Comparison of ENCODE assay signal across 9 mouse cellular contexts in genomic region chr9:61830236-61830635, GRCm38 (mm10).
DNase-seq lines count a peak whose midpoint lies in the region; ATAC-seq and TF ChIP-seq lines count a peak whose summit lies in the region.
"Had no signal": no experiment of that assay in that cellular context is flagged by ENCODE, and none has a peak within 500 bp of the region (broad histone marks: within the 10 kb centered on the region; RNA-seq: fewer than 3 reads in every experiment).

No protein-coding gene starts in this region.

- H3K36me3 ChIP-seq in kidney, embryonic 16.5 days (ENCODE audit: insufficient read depth, low read length): no peaks in the 10 kb centered on the region
- H3K36me3 ChIP-seq in forebrain, embryonic 13.5 days (ENCODE audit: poor library complexity, severe bottlenecking): no peaks in the 10 kb centered on the region
- H3K36me3 ChIP-seq in testis, adult 2 months (ENCODE audit: control insufficient read depth, insufficient read depth, low read length): no peaks in the 10 kb centered on the region
- H3K36me3 ChIP-seq: liver, embryonic 13.5 days had no signal

- no peak overlapping the region for H3K4me3 ChIP-seq in kidney, embryonic 16.5 days (ENCODE audit: low read length)
- H3K4me3 ChIP-seq in bone marrow, adult 2 months (replicated peaks; ENCODE audit: control insufficient read depth, low read depth, low read length): no peak overlapping the region
- H3K4me3 ChIP-seq in forebrain, embryonic 13.5 days: no peak overlapping the region
- H3K4me3 ChIP-seq in testis, adult 2 months (ENCODE audit: control insufficient read depth, low read depth, low read length): no peak overlapping the region
- H3K4me3 ChIP-seq: liver, embryonic 13.5 days had no signal

- no peak overlapping the region for H3K4me2 ChIP-seq in kidney, embryonic 16.5 days (replicated peaks; ENCODE audit: low read depth, low read length)
- no peak overlapping the region for H3K4me2 ChIP-seq in forebrain, embryonic 13.5 days
- H3K4me2 ChIP-seq: liver, embryonic 13.5 days had no signal

- TF ChIP-seq CTCF in bone marrow, adult 2 months (IDR thresholded peaks at IDR 0.05; ENCODE audit: control insufficient read depth, insufficient read depth, low read length): peak; percentile 82
- TF ChIP-seq CTCF in testis, adult 2 months (IDR thresholded peaks at IDR 0.05; ENCODE audit: control insufficient read depth, insufficient read depth, insufficient replicate concordance, low read depth, low read length): peak; percentile 59; the same call in 1 of the 2 replicates

- no peak for TF ChIP-seq POLR2A in bone marrow, adult 2 months (IDR thresholded peaks at IDR 0.05; ENCODE audit: borderline replicate concordance, control insufficient read depth, low read depth, low read length)
- no peak for TF ChIP-seq POLR2A in testis, adult 2 months (IDR thresholded peaks at IDR 0.05; ENCODE audit: control insufficient read depth, low read depth, low read length)

- peaks cover 5% of the 10 kb centered on the region; the same call in 1 of the 2 replicates for H3K27me3 ChIP-seq in kidney, embryonic 16.5 days (ENCODE audit: insufficient read depth, low read length)
- H3K27me3 ChIP-seq in forebrain, embryonic 13.5 days: peaks cover 8% of the 10 kb centered on the region
- H3K27me3 ChIP-seq in testis, adult 2 months (ENCODE audit: control insufficient read depth, insufficient read depth, low read length): no peaks in the 10 kb centered on the region

- no peak for ATAC-seq in kidney, embryonic 16.5 days (ENCODE audit: low FRiP score, low TSS enrichment)
- ATAC-seq in forebrain, embryonic 13.5 days: peak; percentile 75; the same call in 1 of the 2 replicates
- ATAC-seq in neutrophil, adult 5-6 weeks (ENCODE audit: extremely low read depth, insufficient number of reproducible peaks, low FRiP score, poor library complexity, severe bottlenecking): peak; percentile 80

- H3K4me1 ChIP-seq in kidney, embryonic 16.5 days (ENCODE audit: insufficient read depth, low read length): 0 out of 2 replicates have a peak, but pooled peaks cover 6% of the 10 kb centered on the region
- H3K4me1 ChIP-seq in bone marrow, adult 2 months (ENCODE audit: control insufficient read depth, insufficient read depth, low read length): peaks cover 1% of the 10 kb centered on the region; the same call in 1 of the 2 replicates
- peaks cover 8% of the 10 kb centered on the region; the same call in 1 of the 2 replicates for H3K4me1 ChIP-seq in forebrain, embryonic 13.5 days
- no peaks in the 10 kb centered on the region for H3K4me1 ChIP-seq in testis, adult 2 months (ENCODE audit: control insufficient read depth, insufficient read depth, low read length)

- no peak overlapping the region for H3K9ac ChIP-seq in kidney, embryonic 16.5 days (replicated peaks; ENCODE audit: low read length)
- no peak overlapping the region for H3K9ac ChIP-seq in forebrain, embryonic 13.5 days
- H3K9ac ChIP-seq: liver, embryonic 13.5 days had no signal

- no peak overlapping the region for H3K27ac ChIP-seq in kidney, embryonic 16.5 days (ENCODE audit: low read length)
- H3K27ac ChIP-seq in bone marrow, adult 2 months (ENCODE audit: control insufficient read depth, insufficient read depth, low read depth, low read length, poor library complexity): no peak overlapping the region
- H3K27ac ChIP-seq in forebrain, embryonic 13.5 days: no peak overlapping the region
- H3K27ac ChIP-seq in testis, adult 2 months (ENCODE audit: control insufficient read depth, insufficient read depth, low read depth, low read length): no peak overlapping the region
- H3K27ac ChIP-seq: liver, embryonic 13.5 days had no signal

- peak; percentile 55 for DNase-seq in kidney, adult 18-20 months
- DNase-seq in induced T-regulatory cell, adult 2 months (ENCODE audit: low read depth): peak; percentile 90
- DNase-seq in left cerebral cortex, postnatal 14 days (ENCODE audit: low spot score in 2 of 2): peak; percentile 89 to 93
- DNase-seq: liver, embryonic 13.5 days had no signal

- peaks cover 3% of the 10 kb centered on the region; the same call in 1 of the 2 replicates for H3K9me3 ChIP-seq in kidney, embryonic 16.5 days (ENCODE audit: low read length)
- H3K9me3 ChIP-seq in forebrain, embryonic 13.5 days (replicated peaks): no peaks in the 10 kb centered on the region
- H3K9me3 ChIP-seq: liver, embryonic 13.5 days had no signal

- 55% methylated on average over 7 of the region's 7 CpGs for WGBS in kidney, embryonic 16.5 days
- WGBS in bone marrow, adult 2 months: 34% methylated on average over 7 of the region's 7 CpGs
- 62% methylated on average over 7 of the region's 7 CpGs for WGBS in forebrain, embryonic 13.5 days

- intact Hi-C loops in left cerebral cortex, postnatal 14 days (cut with DNase I): loop anchor here (5.0 to 10.0 kb wide), 3 partner anchors 133 to 555 kb away; partner anchors contain the start of gene Tle3
